Mouse (Mus musculus) spleen, postnatal 36 days (tissue): Measurements from ENCODE around the gene AC161166.1.
"Not testable (repeated sequence)": the region's sequence is repeated elsewhere in the genome, so short reads cannot be mapped to it uniquely, and the experiment has no call there.

Experiments
- DNase-seq, 2 experiments: peaks; one replicate each; pipeline ENCODE4 v3.0.0; 2022; ENCODE audit warnings: low spot score in 2 of 2, mixed read lengths in 1 of 2

AC161166.1 gene

DNA sequence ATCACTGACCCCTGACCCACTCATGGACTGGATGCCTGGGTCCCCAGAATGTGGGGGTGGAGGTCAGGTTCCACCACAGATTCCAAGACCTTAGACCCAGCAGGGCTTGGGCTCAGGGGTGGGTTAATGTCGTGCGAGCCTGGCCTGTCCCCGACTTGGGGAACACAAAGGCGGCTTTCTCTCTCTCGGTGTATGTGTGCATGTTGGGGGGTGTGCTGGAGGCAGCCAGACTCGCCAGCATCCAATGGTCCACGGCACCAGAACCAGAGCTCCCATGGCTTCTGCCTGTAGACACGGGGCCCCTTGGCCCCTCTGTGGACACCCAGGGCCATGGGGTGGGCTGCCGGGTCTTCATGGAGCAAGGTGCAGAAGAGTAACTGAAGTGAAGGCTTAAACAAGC lies 26.8 kb downstream of the AC161166.1 start:
- DNase-seq: no peak

DNA sequence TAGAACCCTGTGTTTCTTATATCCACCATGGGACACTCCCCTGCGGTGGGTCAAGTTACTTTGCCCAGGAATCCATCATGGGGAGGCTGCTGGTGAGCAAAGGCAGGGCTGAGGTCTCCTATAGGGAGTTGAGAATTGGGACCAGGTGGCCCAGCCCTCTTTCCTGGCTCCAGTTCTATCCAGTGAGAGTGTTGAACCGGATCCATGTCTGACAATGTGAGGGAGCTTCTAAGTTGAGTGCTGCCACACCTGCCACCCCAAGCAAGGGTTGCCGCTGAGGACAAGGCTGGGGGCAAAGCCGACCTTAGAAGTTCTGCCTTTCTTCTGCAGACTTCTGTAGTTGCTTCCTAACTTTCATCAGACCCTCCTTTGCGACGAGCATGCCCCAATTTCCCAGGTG lies 29.0 kb downstream of the AC161166.1 start:
- not testable (repeated sequence) for DNase-seq

DNA sequence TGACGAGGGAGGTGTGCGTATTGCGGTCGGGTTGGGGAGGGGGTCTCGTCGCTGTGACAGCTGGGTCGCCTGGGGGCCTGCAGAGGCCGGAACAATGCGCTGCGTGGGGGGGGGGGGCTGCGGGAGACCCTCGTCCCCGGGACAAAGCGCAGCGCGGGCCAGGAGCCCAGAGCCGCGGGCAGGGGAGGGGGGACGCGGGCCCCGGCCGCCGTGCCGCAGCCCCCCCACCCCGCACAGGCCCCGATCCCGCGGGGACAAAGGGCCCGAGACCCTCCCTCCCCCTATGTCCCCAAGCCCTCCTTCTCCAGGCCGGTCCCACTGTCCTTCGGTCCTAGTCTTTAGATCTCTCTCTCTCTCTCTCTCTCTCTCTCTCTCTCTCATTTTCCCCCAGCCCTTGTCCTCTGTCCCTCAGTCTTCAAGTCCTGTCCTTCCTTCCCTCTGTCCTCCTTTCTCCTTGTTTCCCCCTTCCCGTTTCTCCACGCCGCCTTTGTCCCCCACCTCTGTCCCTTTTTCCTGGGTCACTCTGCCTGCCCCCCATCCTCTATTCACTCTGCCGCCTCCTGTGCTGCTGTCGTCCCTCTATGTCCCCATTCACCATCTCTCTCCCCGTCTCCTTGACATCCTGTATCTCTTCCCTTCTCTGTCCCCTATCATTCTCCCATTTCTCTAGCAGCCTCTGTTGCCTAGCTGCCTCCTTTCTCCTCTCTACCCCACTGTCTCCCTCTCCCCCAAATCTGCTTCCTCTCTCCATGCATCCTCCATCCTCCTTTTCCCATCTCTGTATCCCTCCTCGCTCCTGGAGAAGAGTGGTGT lies 29.8 kb downstream of the AC161166.1 start:
- no peak for DNase-seq

DNA sequence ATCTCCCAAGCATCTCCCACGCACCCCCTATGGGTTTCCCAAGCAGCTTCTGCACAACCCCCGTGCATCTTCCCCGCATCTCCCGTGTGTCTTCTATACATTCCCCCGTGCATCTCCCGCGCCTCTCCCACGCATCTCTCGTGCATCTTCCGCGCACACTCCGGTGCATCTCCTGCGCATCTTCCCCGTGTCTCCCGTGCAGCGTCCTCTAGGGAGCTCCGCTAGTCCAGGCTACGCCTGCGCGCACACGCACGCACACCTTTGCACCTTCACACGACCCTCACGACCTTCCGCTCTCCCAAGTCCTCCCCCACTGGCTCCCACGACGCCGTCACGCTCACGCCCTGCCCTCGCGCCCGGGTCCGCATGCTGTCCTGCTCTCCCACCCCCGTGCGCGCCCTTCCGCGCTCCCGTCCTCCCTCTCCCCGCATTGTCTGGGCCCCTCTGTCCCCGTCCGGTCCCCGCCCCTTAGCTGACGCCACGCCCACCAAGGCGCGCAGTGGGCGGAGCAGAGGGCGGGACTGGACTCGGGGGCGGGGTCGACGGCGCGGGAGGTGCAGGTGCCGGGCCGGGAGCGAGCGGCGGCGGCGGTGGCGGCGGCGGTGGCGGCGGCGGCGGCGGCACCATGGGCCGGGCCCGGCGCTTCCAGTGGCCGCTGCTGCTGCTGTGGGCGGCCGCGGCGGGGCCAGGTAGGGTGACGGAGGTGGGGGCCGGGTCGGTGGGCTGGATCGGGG lies 30.6 kb downstream of the AC161166.1 start, which contains the start of gene Cadm4:
Gene Cadm4, plus strand, starts transcription at position 550 of the 734 bp plus-strand sequence.
- peak; percentile 80 to 82 for DNase-seq

DNA sequence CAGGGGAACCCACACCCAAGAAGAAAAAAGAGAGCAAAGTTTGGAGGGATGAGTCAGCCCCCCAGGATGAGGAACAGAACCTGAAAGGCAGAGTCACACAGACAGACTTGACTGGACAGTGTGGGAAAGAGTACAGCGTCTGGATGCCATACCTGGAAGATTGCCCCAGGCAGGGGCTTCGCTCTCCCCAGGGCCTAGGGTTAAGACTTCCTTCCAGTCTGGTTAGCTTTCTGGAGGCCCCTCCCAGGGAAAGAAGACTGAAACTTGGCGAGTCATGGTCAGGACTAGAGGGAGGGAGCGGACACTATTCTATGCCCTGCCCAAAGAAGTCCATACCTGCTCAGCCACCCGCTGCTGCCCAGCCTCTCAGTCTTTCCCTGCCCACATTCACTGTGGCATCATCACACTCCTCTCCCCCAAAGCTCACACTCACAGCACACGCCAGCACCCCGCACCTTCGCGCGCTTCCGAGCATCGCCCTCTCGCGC lies 31.2 kb downstream of the AC161166.1 start:
- DNase-seq: no peak

DNA sequence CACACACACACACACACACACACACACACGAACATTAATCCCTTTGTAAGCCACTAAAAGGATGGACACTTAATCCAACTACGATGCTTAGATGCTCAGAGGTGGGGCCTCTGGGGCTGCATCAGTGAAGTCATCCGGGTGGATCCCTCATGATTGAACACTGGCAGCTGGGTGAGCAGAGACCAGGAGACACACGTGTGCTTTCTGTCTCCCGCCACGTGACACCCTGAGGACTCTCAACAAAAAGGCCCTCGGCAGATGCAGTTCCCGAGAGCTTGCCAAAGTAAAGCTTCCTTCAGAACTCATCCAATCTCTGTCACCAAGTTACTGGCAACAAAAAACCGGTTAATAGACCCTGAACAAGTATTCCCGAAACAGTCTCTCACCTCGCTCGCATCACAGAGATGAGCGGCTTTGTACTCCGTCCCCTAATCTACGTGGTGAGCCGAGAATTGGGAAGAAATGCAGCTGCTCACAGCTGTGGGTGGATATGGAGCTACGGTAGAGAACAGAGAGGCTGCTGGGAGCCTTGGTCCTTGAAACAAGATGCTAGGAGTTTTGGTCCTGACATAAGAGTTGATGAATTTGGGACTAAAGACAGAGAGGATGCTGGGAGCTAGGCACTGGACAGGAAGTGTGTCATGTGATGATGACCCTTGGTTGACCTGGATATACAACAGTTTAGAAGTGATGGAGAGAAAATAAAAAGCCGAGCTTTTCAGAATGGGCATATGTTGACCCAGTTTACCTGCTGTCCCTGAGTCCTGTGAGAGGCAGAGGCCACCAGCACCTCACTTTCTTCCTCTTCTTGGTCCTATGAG lies 31.9 kb downstream of the AC161166.1 start:
- no peak for DNase-seq

DNA sequence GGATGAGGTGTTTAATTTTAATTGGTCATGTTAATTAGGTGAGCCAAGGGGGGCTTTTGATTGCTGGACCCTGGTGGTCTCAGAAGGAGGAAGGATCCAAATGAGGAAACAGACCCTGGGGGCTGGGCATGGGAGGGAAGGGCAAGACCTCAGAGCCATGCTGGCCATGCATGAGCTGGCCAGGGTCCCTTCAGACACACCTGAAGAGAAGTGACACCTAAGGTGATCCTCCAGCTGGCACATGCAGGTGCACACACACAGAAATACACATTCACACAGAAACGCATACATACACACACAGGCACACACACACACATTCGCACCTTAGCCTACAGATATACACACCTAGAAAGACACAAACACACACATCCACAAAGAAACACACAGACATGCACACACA lies 32.6 kb downstream of the AC161166.1 start:
- DNase-seq: no peak

DNA sequence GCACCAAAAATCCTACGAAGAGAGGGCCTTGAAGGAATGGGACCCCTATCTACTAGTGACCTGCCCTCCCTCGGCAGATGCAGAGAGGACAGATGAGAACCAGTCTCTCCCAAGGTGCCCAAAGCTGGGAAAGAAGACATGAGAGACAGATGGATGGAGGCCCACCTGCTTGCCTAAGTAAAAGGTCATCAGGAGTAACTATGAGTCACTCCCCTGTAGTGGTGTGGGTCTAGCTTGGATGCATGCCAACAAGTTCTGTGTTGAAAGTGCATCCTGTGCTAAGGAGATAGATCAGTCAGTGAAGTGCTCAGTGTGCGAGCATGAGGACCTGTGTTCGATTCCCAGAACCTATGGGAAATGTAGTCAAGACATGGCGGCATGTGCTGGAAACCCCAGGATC lies 33.3 kb downstream of the AC161166.1 start:
- DNase-seq: no peak

DNA sequence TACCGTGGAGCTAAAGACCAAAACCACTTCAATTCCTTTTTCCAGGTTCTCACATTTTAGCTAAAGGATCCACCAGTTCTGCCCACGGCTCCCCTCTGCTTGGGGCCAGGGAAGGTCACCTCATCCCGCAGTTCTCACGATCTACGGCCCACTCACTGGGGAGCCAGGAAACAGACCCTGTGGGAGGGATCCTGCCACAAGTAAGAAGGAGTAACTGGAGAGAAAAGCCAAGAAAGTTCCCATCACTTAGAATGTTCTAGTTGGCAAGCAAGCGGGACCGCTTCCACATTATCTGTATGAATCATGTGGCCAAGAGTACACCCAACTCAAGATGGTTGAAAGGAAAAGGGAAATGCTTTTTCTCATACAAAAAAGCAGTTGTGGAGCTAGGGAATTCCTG lies 35.4 kb downstream of the AC161166.1 start:
- DNase-seq: no peak

DNA sequence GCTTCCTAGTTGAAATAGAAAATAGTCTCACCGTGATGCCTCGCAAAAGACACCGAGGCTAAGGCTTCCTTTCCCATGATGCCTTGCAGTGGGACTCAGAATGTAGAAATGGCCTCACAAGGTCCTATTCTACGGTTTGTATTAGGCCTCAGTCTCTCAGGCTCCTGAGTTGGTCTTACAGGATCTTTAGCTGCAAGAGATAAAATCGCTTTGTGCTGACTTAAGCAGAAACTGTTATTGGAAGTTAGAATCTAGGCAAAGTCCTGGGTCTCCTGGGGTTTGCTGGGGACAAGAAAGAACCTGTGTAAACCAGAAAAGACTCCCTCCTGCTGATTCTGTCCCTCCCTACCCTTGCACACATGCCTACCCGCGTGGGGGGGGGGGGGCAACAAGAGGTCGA lies 35.9 kb downstream of the AC161166.1 start:
- DNase-seq: no peak

DNA sequence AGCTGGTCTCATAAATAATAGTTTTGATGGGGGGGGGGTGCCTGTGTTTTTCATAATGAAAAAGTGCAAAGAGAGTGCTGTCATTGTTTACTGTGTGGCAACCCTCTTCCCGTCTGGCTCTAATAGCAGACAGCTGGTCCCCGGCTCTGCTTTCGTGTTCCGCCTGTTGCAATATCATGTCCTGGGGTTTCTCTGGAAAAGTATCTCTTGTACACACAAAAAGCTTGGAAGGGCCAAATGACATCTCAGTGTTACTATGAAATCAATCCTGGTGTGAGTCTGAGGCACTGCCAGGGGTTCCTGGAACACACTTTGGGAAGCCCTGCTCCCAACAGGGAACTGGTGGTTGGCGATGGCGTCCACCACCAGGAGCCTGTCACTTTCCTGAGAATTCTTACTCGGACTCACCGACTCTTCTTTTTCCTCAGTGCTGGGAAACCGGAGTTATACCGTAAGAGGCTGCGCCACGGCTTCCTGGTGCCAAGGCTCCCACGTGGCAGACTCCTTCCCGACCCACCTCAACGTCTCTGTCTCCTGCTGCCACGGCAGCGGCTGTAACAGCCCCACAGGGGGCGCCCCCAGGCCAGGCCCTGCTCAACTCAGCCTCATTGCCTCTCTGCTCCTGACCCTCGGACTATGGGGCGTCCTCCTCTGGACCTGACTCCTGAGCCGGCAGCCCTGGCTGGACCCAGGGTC lies 37.3 kb downstream of the AC161166.1 start:
- DNase-seq: no peak

DNA sequence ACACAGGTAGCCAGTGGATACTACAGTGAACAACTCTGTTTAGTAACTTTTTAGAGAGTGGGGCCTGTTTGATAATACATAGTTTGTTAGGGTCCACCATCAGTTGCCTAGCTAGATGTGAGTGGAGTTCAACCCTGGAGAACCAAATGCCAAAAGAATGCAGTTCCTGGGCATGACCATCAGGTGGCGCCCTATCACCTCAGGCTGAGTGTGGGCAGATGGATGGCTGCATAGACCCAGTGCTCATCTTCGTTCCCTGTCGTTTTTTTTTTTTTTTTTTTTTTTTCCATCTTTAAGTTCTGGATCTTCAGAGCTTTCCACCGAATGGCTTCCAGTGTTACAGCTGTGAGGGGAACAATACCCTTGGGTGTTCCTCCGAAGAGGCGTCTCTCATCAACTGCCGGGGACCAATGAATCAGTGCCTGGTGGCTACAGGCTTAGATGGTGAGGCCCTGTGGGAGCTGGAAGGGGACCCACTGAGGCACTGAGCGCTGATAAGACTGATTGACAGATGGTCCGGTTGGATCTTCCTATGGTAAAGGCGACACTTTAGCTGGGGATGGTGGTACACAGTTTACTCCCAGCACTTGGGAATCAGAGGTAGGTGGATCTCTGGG lies 38.2 kb downstream of the AC161166.1 start:
- peak; percentile 48 to 58 for DNase-seq

DNA sequence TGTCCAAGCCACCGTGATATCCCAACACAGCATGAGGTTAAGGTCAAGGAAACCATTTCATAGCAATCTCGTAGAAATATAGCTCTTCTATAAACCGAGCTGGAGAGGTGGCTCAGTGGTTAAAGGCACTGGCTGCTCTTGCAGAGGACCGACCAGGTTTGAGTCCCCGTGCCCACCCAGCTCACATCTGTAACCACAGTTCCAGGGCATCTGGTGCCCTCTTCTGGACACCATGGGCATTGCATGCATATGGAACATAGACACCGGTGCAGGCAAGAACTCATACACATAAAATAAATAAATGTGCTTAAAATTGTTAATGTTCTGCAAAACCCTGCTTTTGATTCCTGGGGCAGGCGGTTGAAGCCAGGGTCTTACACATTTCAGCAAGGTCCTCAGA lies 39.3 kb downstream of the AC161166.1 start:
- DNase-seq: no peak

DNA sequence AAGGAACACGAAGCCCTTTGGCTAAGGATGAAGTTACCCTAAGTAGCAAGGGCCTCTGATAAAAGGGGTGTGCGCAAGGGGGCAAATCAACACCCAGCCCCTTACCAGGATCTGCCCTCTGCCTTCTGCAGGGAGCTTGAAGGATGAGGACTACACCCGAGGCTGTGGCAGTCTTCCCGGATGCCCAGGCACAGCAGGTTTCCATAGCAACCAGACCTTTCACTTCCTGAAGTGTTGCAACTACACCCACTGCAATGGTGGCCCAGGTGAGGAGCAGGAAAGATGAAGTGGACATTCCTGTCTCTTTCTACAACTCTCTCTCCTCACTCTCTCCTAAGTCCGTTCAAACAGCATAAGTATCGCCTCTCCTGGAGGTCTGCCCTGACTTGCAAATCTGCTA lies 39.8 kb downstream of the AC161166.1 start:
- DNase-seq: no peak

DNA sequence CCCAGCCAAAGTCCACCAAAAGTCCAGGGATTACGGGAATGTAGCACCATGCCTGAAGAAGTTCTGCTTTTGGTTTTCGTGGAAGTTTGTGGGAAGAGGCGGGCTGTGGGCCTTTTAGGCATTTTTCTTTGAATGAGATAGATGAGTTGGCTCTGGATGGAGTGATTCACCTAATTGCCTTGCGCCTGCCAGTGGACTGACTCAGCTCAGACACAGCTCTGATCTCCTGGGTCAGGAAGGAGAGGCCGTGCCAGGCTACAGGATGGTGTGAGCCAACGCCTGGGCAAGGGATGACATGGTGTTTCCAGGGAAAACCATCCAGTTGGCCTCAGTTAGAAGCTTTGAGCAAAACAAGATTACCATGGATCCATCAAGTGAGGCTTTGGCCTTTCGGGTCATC lies 41.9 kb downstream of the AC161166.1 start:
- DNase-seq: no peak

DNA sequence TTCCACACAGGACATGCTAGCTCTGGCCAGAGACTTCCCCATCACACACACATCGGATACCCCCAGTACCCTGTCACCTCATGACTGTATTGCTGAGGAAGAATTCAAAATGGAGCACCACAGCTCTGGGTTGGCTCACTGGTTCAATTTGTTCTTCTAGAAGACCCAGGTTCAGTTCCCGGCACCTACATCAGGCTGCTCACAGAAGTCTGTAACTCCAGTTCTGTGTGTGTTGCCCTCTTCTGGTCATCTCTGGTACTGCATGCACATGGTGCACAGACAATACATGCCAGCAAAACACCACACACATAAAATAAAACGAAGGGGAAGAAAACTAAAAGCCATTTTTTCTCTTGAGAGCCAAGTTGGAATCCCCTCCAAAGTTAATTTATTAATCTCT lies 43.1 kb downstream of the AC161166.1 start:
- no peak for DNase-seq

DNA sequence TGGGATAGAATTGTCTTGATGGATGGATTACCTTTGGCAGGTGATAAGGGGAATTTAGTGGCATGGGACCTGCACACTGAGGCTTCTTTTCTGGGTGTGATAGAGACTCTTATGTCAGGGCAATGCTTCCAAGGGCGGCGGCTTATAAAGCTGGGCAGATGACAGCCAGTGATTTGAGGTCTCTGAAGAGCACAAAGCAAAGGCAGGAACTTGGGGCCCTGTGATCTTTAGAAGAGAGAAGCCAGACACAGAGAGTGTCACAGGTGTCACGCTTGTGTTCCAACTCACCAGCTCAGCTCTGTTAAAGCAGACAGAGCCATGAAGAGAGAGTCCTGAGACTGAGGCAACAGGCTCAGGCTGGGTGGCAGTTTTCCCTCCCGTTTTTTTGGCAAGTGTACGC lies 44.4 kb downstream of the AC161166.1 start:
- DNase-seq: no peak

DNA sequence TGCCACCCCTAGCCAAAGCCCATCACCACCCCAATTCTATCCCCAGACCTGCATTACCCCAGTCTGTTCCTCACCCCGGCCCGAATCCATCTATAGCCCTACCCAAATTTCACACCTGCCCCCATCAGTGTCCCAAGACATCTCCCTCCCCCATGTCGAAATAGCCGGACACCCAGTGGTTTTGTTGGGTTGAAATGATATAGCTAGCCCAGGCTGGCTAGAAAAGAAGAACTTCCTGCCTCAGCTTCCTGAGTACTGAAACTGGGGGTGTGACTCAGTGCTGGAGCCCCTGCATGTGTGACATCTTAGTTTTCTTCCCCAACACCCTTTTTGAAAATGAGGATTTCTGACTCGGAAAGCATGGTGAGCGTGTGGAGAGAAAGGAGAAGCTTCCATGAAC lies 45.4 kb downstream of the AC161166.1 start:
- DNase-seq: no peak

DNA sequence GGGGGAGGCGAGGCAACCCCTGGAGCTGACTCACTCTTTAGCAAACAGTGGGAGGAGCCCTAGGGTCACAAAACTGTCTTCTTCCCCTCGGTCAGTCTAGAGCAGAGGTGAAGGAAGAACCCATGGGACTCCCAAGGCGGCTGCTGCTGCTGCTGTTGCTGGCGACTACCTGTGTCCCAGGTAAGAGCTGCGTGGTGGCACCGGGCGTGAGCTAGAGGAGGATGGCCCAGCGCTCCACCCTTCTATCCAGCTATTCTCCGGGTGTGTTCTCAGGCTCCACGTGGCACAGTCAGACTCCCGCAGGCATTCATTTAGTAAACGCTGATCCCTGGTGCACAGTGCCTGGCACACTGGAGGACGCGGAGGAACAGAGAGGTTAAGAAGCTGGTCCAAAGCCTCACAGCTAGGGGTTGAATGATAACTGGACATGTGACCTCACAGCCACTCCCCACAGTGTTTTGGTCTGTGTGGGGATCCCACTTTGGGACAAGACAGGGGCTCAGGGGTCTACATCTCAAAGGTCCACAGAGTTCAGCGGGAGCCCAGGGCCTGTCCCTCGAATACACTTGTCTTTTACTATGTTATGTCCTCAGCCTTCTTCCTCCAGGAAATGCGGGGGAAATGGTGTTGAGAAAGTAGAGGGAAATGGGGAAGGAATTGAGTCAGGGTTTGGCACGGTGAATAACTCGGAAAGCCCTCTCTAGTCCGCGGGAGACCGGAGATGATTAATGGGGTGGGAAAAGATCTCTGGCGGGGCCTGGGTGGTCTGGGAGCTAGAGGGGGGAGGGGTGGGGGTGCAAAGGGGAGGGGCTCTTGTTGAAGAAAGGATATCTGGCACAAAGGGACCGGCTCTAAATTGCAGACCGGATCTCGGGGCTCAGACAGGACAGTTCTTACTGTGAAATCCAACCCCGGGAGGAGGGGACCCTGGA lies 49.6 kb downstream of the AC161166.1 start, which contains the start of gene Plaur:
Gene Plaur, plus strand, starts transcription at position 97 of the 932 bp plus-strand sequence.
- peak; percentile 72 to 73 for DNase-seq
